Mouse (Mus musculus) left cerebral cortex, postnatal 4 days (tissue): ENCODE measurements at regions not wholly inside any gene's neighbourhood (a gene's known extent, or its start where the extent isn't known, plus 50 kb on each side); places are given as distances from the start of the nearest gene placed in this dataset.

Experiments used
- DNase-seq: peaks from one replicate; pipeline ENCODE4 v3.0.0-alpha.2; 2022
- intact Hi-C: fragments of 180-260 bp; cut with DNase I; formaldehyde crosslinking; loops from one replicate; pipeline ENCODE4 v1.15.1; 2025

- DNase-seq, result no peak
- intact Hi-C loops, result no loop called here
Observed at GRCm38 (mm10) chr10:111921492-111921891, 51.0 kb upstream of the Krr1 start.
